Mouse (Mus musculus): ENCODE measurements around the gene Rexo2.

GRCm38 (mm10) chr9:48460720-48461119 lies 19.7 kb downstream of the Rexo2 start:
- TF ChIP-seq POLR2A (IDR thresholded peaks at IDR 0.05; ENCODE audit: control insufficient read depth, low read depth, low read length) (no peak), CTCF (IDR thresholded peaks at IDR 0.05; ENCODE audit: control insufficient read depth, insufficient read depth, insufficient replicate concordance, low read depth, low read length) (no peak)

Measured in testis, adult 2 months (tissue).